Mouse (Mus musculus): Measurements from ENCODE around the gene Espn. TPM values are rescaled to one million over a fixed set of nuclear protein-coding genes. Genes with fewer than 3 reads are reported as not detected.

Gene Espn
- polyA plus RNA-seq, 1 experiment from 2014 or later = 1.4 TPM

- DNase-seq (ENCODE audit: low spot score) = no peak
- peak overlapping the region; percentile 49 for H3K27ac ChIP-seq (replicated peaks)
- WGBS = 76% methylated on average over 8 of the region's 8 CpGs
- H3K36me3 ChIP-seq = no peaks in the 10 kb centered on the region
- peaks cover 28% of the 10 kb centered on the region for H3K27me3 ChIP-seq (ENCODE audit: low read depth, poor library complexity, severe bottlenecking)
- no peaks in the 10 kb centered on the region for H3K9me3 ChIP-seq (replicated peaks)
- H3K4me3 ChIP-seq = no peak overlapping the region
- H3K4me1 ChIP-seq = peaks cover 35% of the 10 kb centered on the region
Measured at GRCm38 (mm10) chr4:152092751-152093293, 59.3 kb downstream of the Espn start.

- H3K27me3 ChIP-seq (ENCODE audit: low read depth, poor library complexity, severe bottlenecking) = peaks cover 29% of the 10 kb centered on the region
- H3K4me3 ChIP-seq = no peak overlapping the region
- H3K9me3 ChIP-seq (replicated peaks) = 0 out of 2 replicates have a peak, but pooled peaks cover 3% of the 10 kb centered on the region
- peaks cover 31% of the 10 kb centered on the region for H3K4me1 ChIP-seq
- no peaks in the 10 kb centered on the region for H3K36me3 ChIP-seq
- DNase-seq (ENCODE audit: low spot score) = no peak
- 85% methylated on average over 9 of the region's 9 CpGs for WGBS
- no peak overlapping the region for H3K27ac ChIP-seq (replicated peaks)
Measured at GRCm38 (mm10) chr4:152090191-152090590, 62.0 kb downstream of the Espn start.

GRCm38 (mm10) chr4:152088556-152089120 lies 63.5 kb downstream of the Espn start:
- no peak for DNase-seq (ENCODE audit: low spot score)
- no peaks in the 10 kb centered on the region for H3K36me3 ChIP-seq
- no peak overlapping the region for H3K27ac ChIP-seq (replicated peaks)
- H3K4me1 ChIP-seq = peaks cover 35% of the 10 kb centered on the region
- 48% methylated on average over 8 of the region's 8 CpGs for WGBS
- H3K9me3 ChIP-seq (replicated peaks) = 0 out of 2 replicates have a peak, but pooled peaks cover 3% of the 10 kb centered on the region
- H3K27me3 ChIP-seq (ENCODE audit: low read depth, poor library complexity, severe bottlenecking) = peaks cover 43% of the 10 kb centered on the region
- peak overlapping the region; percentile 84; the same call in 1 of the 2 replicates for H3K4me3 ChIP-seq

GRCm38 (mm10) chr4:152088133-152088532 lies 64.0 kb downstream of the Espn start:
- WGBS = 24% methylated on average over 4 of the region's 4 CpGs
- Histone ChIP-seq H3K9me3 (replicated peaks) (0 out of 2 replicates have a peak, but pooled peaks cover 3% of the 10 kb centered on the region), H3K4me3 (peak overlapping the region; percentile 84; the same call in 1 of the 2 replicates), H3K27ac (replicated peaks) (no peak overlapping the region), H3K4me1 (peaks cover 35% of the 10 kb centered on the region), H3K27me3 (ENCODE audit: low read depth, poor library complexity, severe bottlenecking) (peaks cover 44% of the 10 kb centered on the region), H3K36me3 (no peaks in the 10 kb centered on the region)
- DNase-seq (ENCODE audit: low spot score) = no peak

GRCm38 (mm10) chr4:152087211-152088081 lies 64.7 kb downstream of the Espn start:
- peak overlapping the region; percentile 84 for H3K4me3 ChIP-seq
- H3K27ac ChIP-seq (replicated peaks) = peak overlapping the region; percentile 90
- H3K4me1 ChIP-seq = peaks cover 29% of the 10 kb centered on the region
- DNase-seq (ENCODE audit: low spot score) = peak; percentile 49
- peaks cover 45% of the 10 kb centered on the region for H3K27me3 ChIP-seq (ENCODE audit: low read depth, poor library complexity, severe bottlenecking)
- H3K36me3 ChIP-seq = no peaks in the 10 kb centered on the region
- H3K9me3 ChIP-seq (replicated peaks) = 0 out of 2 replicates have a peak, but pooled peaks cover 3% of the 10 kb centered on the region
- 3% methylated on average over 12 of the region's 12 CpGs for WGBS

GRCm38 (mm10) chr4:152086505-152087210 lies 65.5 kb downstream of the Espn start:
- 2% methylated on average over 74 of the region's 92 CpGs for WGBS
- Histone ChIP-seq H3K27ac (replicated peaks) (peak overlapping the region; percentile 90), H3K27me3 (ENCODE audit: low read depth, poor library complexity, severe bottlenecking) (peaks cover 45% of the 10 kb centered on the region), H3K9me3 (replicated peaks) (0 out of 2 replicates have a peak, but pooled peaks cover 3% of the 10 kb centered on the region), H3K4me1 (peaks cover 29% of the 10 kb centered on the region), H3K4me3 (peak overlapping the region; percentile 84), H3K36me3 (no peaks in the 10 kb centered on the region)
- DNase-seq (ENCODE audit: low spot score) = peak; percentile 68

- WGBS = 93% methylated on average over 7 of the region's 7 CpGs
Measured at GRCm38 (mm10) chr4:152084616-152085015, 67.6 kb downstream of the Espn start.

GRCm38 (mm10) chr4:152083611-152084220 lies 68.5 kb downstream of the Espn start:
- no peaks in the 10 kb centered on the region for H3K36me3 ChIP-seq
- no peak for DNase-seq (ENCODE audit: low spot score)
- H3K9me3 ChIP-seq (replicated peaks) = 0 out of 2 replicates have a peak, but pooled peaks cover 3% of the 10 kb centered on the region
- no peak overlapping the region for H3K27ac ChIP-seq (replicated peaks)
- no peak overlapping the region for H3K4me3 ChIP-seq
- peaks cover 27% of the 10 kb centered on the region for H3K4me1 ChIP-seq
- 66% methylated on average over 7 of the region's 7 CpGs for WGBS
- H3K27me3 ChIP-seq (ENCODE audit: low read depth, poor library complexity, severe bottlenecking) = peaks cover 43% of the 10 kb centered on the region

More at GRCm38 (mm10) chr4:152084616-152085015, 67.6 kb downstream of the Espn start:
- DNase-seq (ENCODE audit: low spot score) = no peak
- Histone ChIP-seq H3K27me3 (ENCODE audit: low read depth, poor library complexity, severe bottlenecking) (peaks cover 45% of the 10 kb centered on the region), H3K9me3 (replicated peaks) (0 out of 2 replicates have a peak, but pooled peaks cover 3% of the 10 kb centered on the region), H3K4me3 (no peak overlapping the region), H3K36me3 (no peaks in the 10 kb centered on the region), H3K27ac (replicated peaks) (no peak overlapping the region), H3K4me1 (peaks cover 29% of the 10 kb centered on the region)

GRCm38 (mm10) chr4:152079931-152080330 lies 72.2 kb downstream of the Espn start:
- H3K27me3 ChIP-seq (ENCODE audit: low read depth, poor library complexity, severe bottlenecking) = peaks cover 14% of the 10 kb centered on the region
- WGBS = 73% methylated on average over 7 of the region's 7 CpGs
- no peaks in the 10 kb centered on the region for H3K9me3 ChIP-seq (replicated peaks)
- DNase-seq (ENCODE audit: low spot score) = no peak
- peaks cover 15% of the 10 kb centered on the region; the same call in 1 of the 2 replicates for H3K4me1 ChIP-seq
- no peak overlapping the region for H3K4me3 ChIP-seq
- no peaks in the 10 kb centered on the region for H3K36me3 ChIP-seq
- no peak overlapping the region for H3K27ac ChIP-seq (replicated peaks)

GRCm38 (mm10) chr4:152079261-152079660 lies 72.9 kb downstream of the Espn start:
- no peaks in the 10 kb centered on the region for H3K36me3 ChIP-seq
- H3K4me3 ChIP-seq = no peak overlapping the region
- peaks cover 15% of the 10 kb centered on the region; the same call in 1 of the 2 replicates for H3K4me1 ChIP-seq
- H3K9me3 ChIP-seq (replicated peaks) = no peaks in the 10 kb centered on the region
- peaks cover 7% of the 10 kb centered on the region; the same call in 1 of the 2 replicates for H3K27me3 ChIP-seq (ENCODE audit: low read depth, poor library complexity, severe bottlenecking)
- no peak for DNase-seq (ENCODE audit: low spot score)
- 90% methylated on average over 3 of the region's 3 CpGs for WGBS
- H3K27ac ChIP-seq (replicated peaks) = no peak overlapping the region

- 92% methylated on average over 10 of the region's 10 CpGs for WGBS
Measured at GRCm38 (mm10) chr4:152078105-152078530, 74.1 kb downstream of the Espn start.

More at GRCm38 (mm10) chr4:152078105-152078530, 74.1 kb downstream of the Espn start:
- Histone ChIP-seq H3K4me1 (peaks cover 14% of the 10 kb centered on the region), H3K27me3 (ENCODE audit: low read depth, poor library complexity, severe bottlenecking) (0 out of 2 replicates have a peak, but pooled peaks cover 1% of the 10 kb centered on the region), H3K27ac (replicated peaks) (0 out of 2 replicates have a peak overlapping the region, but pooled peaks have one; percentile 9), H3K36me3 (no peaks in the 10 kb centered on the region), H3K4me3 (no peak overlapping the region), H3K9me3 (replicated peaks) (no peaks in the 10 kb centered on the region)
- DNase-seq (ENCODE audit: low spot score) = no peak

All from midbrain, embryonic 10.5 days (tissue).